ENCODE assay signal across 9 mouse cellular contexts in the genomic region with DNA sequence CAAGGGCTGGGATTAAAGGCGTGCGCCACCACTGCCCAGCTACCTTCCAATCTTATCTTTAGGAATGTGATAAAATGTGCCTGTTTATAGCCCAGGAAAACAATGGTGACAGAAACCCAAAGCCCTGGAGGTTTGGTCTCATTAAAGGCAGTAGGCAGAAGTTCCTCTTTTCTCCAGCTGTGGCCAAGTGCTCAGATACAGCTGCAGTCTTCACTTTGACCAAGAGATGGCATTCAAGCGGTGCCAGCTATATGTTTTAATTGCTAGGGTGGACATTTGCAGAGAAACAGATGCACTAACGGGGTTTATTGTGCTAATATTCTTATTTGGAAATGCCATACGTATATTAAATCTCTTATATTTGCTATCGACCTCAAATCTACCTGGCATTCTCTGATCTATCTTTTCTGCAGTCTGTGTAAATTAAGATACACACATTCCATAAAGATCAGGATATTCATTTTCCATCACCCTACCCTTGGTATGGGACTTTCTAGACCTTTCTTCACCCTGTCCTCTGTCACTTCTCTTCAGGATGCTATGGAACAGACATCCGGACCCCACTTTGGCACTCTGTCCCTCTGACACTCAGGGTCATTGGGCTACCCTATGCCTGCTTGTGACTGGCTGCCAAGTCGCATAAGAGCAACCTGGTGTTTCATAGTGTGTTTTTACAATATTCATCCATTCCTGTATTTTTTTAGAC. TPM values are rescaled to one million over a fixed set of nuclear protein-coding genes. Genes with fewer than 3 reads are reported as not detected.
A peak's percentile ranks its signal among the peaks of the same experiment; 100 is the strongest.
DNase-seq lines count a peak whose midpoint lies in the region; ATAC-seq and TF ChIP-seq lines count a peak whose summit lies in the region.
"Had no signal": no experiment of that assay in that cellular context is flagged by ENCODE, and none has a peak within 500 bp of the region (broad histone marks: within the 10 kb centered on the region; RNA-seq: fewer than 3 reads in every experiment).

No protein-coding gene starts in this region.

- H3K9ac ChIP-seq in hindbrain, embryonic 14.5 days: no peak overlapping the region
- no peak overlapping the region for H3K9ac ChIP-seq in forebrain, embryonic 11.5 days (ENCODE audit: low read length)

- no peak for TF ChIP-seq CTCF in G1E (IDR thresholded peaks at IDR 0.05; ENCODE audit: low read depth, low read length)

- H3K4me2 ChIP-seq in hindbrain, embryonic 14.5 days (replicated peaks): no peak overlapping the region
- no peak overlapping the region for H3K4me2 ChIP-seq in forebrain, embryonic 11.5 days (ENCODE audit: low read depth, low read length, severe bottlenecking)

- DNase-seq in hindbrain, embryonic 14.5 days (ENCODE audit: low spot score): peak; percentile 41
- no peak for DNase-seq in hindbrain, embryonic 10.5 days (ENCODE audit: low spot score)
- DNase-seq in G1E (ENCODE audit: low spot score): peak; percentile 8
- DNase-seq in embryonic facial prominence, embryonic 10.5 days (ENCODE audit: low spot score): peak; percentile 8
- DNase-seq in adrenal gland, postnatal 14 days: no peak
- DNase-seq in T-cell, adult 2 months (ENCODE audit: low spot score): no peak
- DNase-seq in forebrain, embryonic 11.5 days (ENCODE audit: low spot score): no peak

- H3K4me3 ChIP-seq in hindbrain, embryonic 14.5 days (replicated peaks; ENCODE audit: low read length): no peak overlapping the region
- no peak overlapping the region for H3K4me3 ChIP-seq in hindbrain, embryonic 10.5 days
- no peak overlapping the region for H3K4me3 ChIP-seq in G1E (ENCODE audit: low read depth, low read length)
- H3K4me3 ChIP-seq in embryonic facial prominence, embryonic 10.5 days: no peak overlapping the region
- H3K4me3 ChIP-seq in forebrain, embryonic 11.5 days (ENCODE audit: low read depth, low read length): no peak overlapping the region

- H3K27me3 ChIP-seq in hindbrain, embryonic 14.5 days (ENCODE audit: control insufficient read depth, insufficient read depth, low read length): no peaks in the 10 kb centered on the region
- H3K27me3 ChIP-seq in hindbrain, embryonic 10.5 days (ENCODE audit: insufficient read depth, poor library complexity, severe bottlenecking): no peaks in the 10 kb centered on the region
- no peaks in the 10 kb centered on the region for H3K27me3 ChIP-seq in G1E (ENCODE audit: insufficient read depth, low read length)
- H3K27me3 ChIP-seq in embryonic facial prominence, embryonic 10.5 days (replicated peaks; ENCODE audit: low read depth, poor library complexity, severe bottlenecking): no peaks in the 10 kb centered on the region; the same call in 1 of the 2 replicates
- no peaks in the 10 kb centered on the region for H3K27me3 ChIP-seq in forebrain, embryonic 11.5 days (ENCODE audit: control insufficient read depth, insufficient read depth, low read length)

- H3K27ac ChIP-seq in hindbrain, embryonic 14.5 days: no peak overlapping the region
- H3K27ac ChIP-seq in hindbrain, embryonic 10.5 days: no peak overlapping the region
- H3K27ac ChIP-seq in embryonic facial prominence, embryonic 10.5 days (replicated peaks): no peak overlapping the region
- H3K27ac ChIP-seq in forebrain, embryonic 11.5 days (ENCODE audit: low read depth, low read length): no peak overlapping the region

- 60% methylated on average over 8 of the region's 8 CpGs for WGBS in hindbrain, embryonic 14.5 days
- 64% methylated on average over 8 of the region's 8 CpGs for WGBS in hindbrain, embryonic 10.5 days
- 57% methylated on average over 8 of the region's 8 CpGs for WGBS in embryonic facial prominence, embryonic 10.5 days
- WGBS in forebrain, embryonic 11.5 days: 61% methylated on average over 8 of the region's 8 CpGs

- no peak for ATAC-seq in hindbrain, embryonic 14.5 days (ENCODE audit: low FRiP score)
- ATAC-seq in G1E (ENCODE audit: extremely low read depth, insufficient number of reproducible peaks, low FRiP score, poor library complexity, severe bottlenecking): peak; percentile 68
- peak; percentile 51; the same call in 1 of the 2 replicates for ATAC-seq in megakaryocyte, adult 5-6 weeks (ENCODE audit: poor library complexity, severe bottlenecking)
- no peak for ATAC-seq in forebrain, embryonic 11.5 days (replicated peaks; ENCODE audit: low FRiP score)

- H3K4me1 ChIP-seq in hindbrain, embryonic 14.5 days (replicated peaks; ENCODE audit: control insufficient read depth, insufficient read depth, low read length): no peaks in the 10 kb centered on the region
- no peaks in the 10 kb centered on the region for H3K4me1 ChIP-seq in hindbrain, embryonic 10.5 days (replicated peaks)
- 0 out of 2 replicates have a peak, but pooled peaks cover 2% of the 10 kb centered on the region for H3K4me1 ChIP-seq in G1E (ENCODE audit: insufficient read depth, low read depth, low read length)
- H3K4me1 ChIP-seq in embryonic facial prominence, embryonic 10.5 days: no peaks in the 10 kb centered on the region
- H3K4me1 ChIP-seq in forebrain, embryonic 11.5 days (replicated peaks; ENCODE audit: control insufficient read depth, insufficient read depth, low read length): no peaks in the 10 kb centered on the region

- H3K9me3 ChIP-seq in hindbrain, embryonic 14.5 days (ENCODE audit: control insufficient read depth, low read length): no peaks in the 10 kb centered on the region
- no peaks in the 10 kb centered on the region for H3K9me3 ChIP-seq in hindbrain, embryonic 10.5 days
- H3K9me3 ChIP-seq in G1E (replicated peaks): no peaks in the 10 kb centered on the region
- no peaks in the 10 kb centered on the region for H3K9me3 ChIP-seq in embryonic facial prominence, embryonic 10.5 days
- H3K9me3 ChIP-seq in forebrain, embryonic 11.5 days (ENCODE audit: control insufficient read depth, low read length): no peaks in the 10 kb centered on the region

- no peaks in the 10 kb centered on the region for H3K36me3 ChIP-seq in hindbrain, embryonic 14.5 days (replicated peaks; ENCODE audit: control insufficient read depth, insufficient read depth)
- H3K36me3 ChIP-seq in hindbrain, embryonic 10.5 days: no peaks in the 10 kb centered on the region
- H3K36me3 ChIP-seq in G1E (replicated peaks): no peaks in the 10 kb centered on the region
- no peaks in the 10 kb centered on the region for H3K36me3 ChIP-seq in embryonic facial prominence, embryonic 10.5 days (replicated peaks)
- no peaks in the 10 kb centered on the region for H3K36me3 ChIP-seq in forebrain, embryonic 11.5 days (ENCODE audit: control insufficient read depth, insufficient read depth, low read length)

RNA-seq across cellular contexts. Expression of a gene that starts 11.6 kb away (rescaled TPM):
- 140 TPM in 2 replicates for polyA plus RNA-seq in hindbrain, embryonic 14.5 days (2014; fragmentation: Nextera tagmentation; extraction: Ambion mirVana)
- 86.0 and 97.4 TPM in 2 replicates for polyA plus RNA-seq in hindbrain, embryonic 10.5 days (2016; fragmentation: Nextera tagmentation; extraction: Ambion mirVana)
- total RNA-seq in G1E (2014; fragmentation: Nextera tagmentation): 1.3 TPM in 1 of 2 replicates, not detected in the other
- total RNA-seq in G1E (2017): 31.7 and 47.9 TPM in 2 replicates
- polyA plus RNA-seq in G1E (2012): 15.0 and 16.7 TPM in 2 replicates
- polyA plus RNA-seq in embryonic facial prominence, embryonic 10.5 days (2016; fragmentation: Nextera tagmentation; extraction: Ambion mirVana): 96.6 and 96.9 TPM in 2 replicates
- total RNA-seq in megakaryocyte, adult 5-6 weeks (2015): 0.58 and 0.62 TPM in 2 replicates
- total RNA-seq in megakaryocyte, adult 5-6 weeks (2017): 2.0 and 2.1 TPM in 2 replicates
- 13.8 and 14.8 TPM in 2 replicates for total RNA-seq in adrenal gland, postnatal 14 days (2021)
- polyA plus RNA-seq in forebrain, embryonic 11.5 days (2014; fragmentation: Nextera tagmentation; extraction: Ambion mirVana): 117 and 126 TPM in 2 replicates
- total RNA-seq: monocyte, adult 5-6 weeks had no signal

RNA-seq across cellular contexts. Expression of a gene that starts 42.1 kb away (rescaled TPM):
- polyA plus RNA-seq in hindbrain, embryonic 14.5 days (2014; fragmentation: Nextera tagmentation; extraction: Ambion mirVana): not detected in 2 replicates
- not detected in 2 replicates for polyA plus RNA-seq in hindbrain, embryonic 10.5 days (2016; fragmentation: Nextera tagmentation; extraction: Ambion mirVana)
- total RNA-seq in G1E (2014; fragmentation: Nextera tagmentation) (0.87 and 1.1 TPM in 2 replicates), G1E (2017) (0.05 and 0.23 TPM in 2 replicates)
- 0.09 TPM in 1 of 2 replicates, not detected in the other for polyA plus RNA-seq in G1E (2012)
- not detected in 2 replicates for polyA plus RNA-seq in embryonic facial prominence, embryonic 10.5 days (2016; fragmentation: Nextera tagmentation; extraction: Ambion mirVana)
- not detected in 2 replicates for total RNA-seq in megakaryocyte, adult 5-6 weeks (2015)
- total RNA-seq in megakaryocyte, adult 5-6 weeks (2017): not detected in 2 replicates
- total RNA-seq in adrenal gland, postnatal 14 days (2021): not detected in 2 replicates
- not detected in 2 replicates for polyA plus RNA-seq in forebrain, embryonic 11.5 days (2014; fragmentation: Nextera tagmentation; extraction: Ambion mirVana)
- total RNA-seq: monocyte, adult 5-6 weeks had no signal

RNA-seq across cellular contexts. Expression of a gene that starts 45.0 kb away (rescaled TPM):
- 129 and 130 TPM in 2 replicates for polyA plus RNA-seq in hindbrain, embryonic 14.5 days (2014; fragmentation: Nextera tagmentation; extraction: Ambion mirVana)
- polyA plus RNA-seq in hindbrain, embryonic 10.5 days (2016; fragmentation: Nextera tagmentation; extraction: Ambion mirVana): 167 and 188 TPM in 2 replicates
- total RNA-seq in G1E (2014; fragmentation: Nextera tagmentation): 32.4 and 46.2 TPM in 2 replicates
- 106 and 120 TPM in 2 replicates for total RNA-seq in G1E (2017)
- 6.4 and 12.4 TPM in 2 replicates for polyA plus RNA-seq in G1E (2012)
- polyA plus RNA-seq in embryonic facial prominence, embryonic 10.5 days (2016; fragmentation: Nextera tagmentation; extraction: Ambion mirVana): 209 and 213 TPM in 2 replicates
- total RNA-seq in megakaryocyte, adult 5-6 weeks (2015): 20.6 and 26.5 TPM in 2 replicates
- total RNA-seq in megakaryocyte, adult 5-6 weeks (2017): 34.4 and 39.0 TPM in 2 replicates
- 53.7 and 57.7 TPM in 2 replicates for total RNA-seq in adrenal gland, postnatal 14 days (2021)
- polyA plus RNA-seq in forebrain, embryonic 11.5 days (2014; fragmentation: Nextera tagmentation; extraction: Ambion mirVana): 149 and 163 TPM in 2 replicates

RNA-seq across cellular contexts. Expression of a gene that starts 59.2 kb away (rescaled TPM):
- polyA plus RNA-seq in hindbrain, embryonic 14.5 days (2014; fragmentation: Nextera tagmentation; extraction: Ambion mirVana): 553 and 572 TPM in 2 replicates
- polyA plus RNA-seq in hindbrain, embryonic 10.5 days (2016; fragmentation: Nextera tagmentation; extraction: Ambion mirVana): 275 and 315 TPM in 2 replicates
- total RNA-seq in G1E (2014; fragmentation: Nextera tagmentation): not detected in 2 replicates
- not detected in 2 replicates for total RNA-seq in G1E (2017)
- polyA plus RNA-seq in G1E (2012): 0.10 and 0.15 TPM in 2 replicates
- polyA plus RNA-seq in embryonic facial prominence, embryonic 10.5 days (2016; fragmentation: Nextera tagmentation; extraction: Ambion mirVana): 249 and 257 TPM in 2 replicates
- not detected in 2 replicates for total RNA-seq in megakaryocyte, adult 5-6 weeks (2015)
- total RNA-seq in megakaryocyte, adult 5-6 weeks (2017): 0.65 TPM in 1 of 2 replicates, not detected in the other
- 28.4 and 33.0 TPM in 2 replicates for total RNA-seq in adrenal gland, postnatal 14 days (2021)
- 302 and 303 TPM in 2 replicates for polyA plus RNA-seq in forebrain, embryonic 11.5 days (2014; fragmentation: Nextera tagmentation; extraction: Ambion mirVana)
- total RNA-seq: monocyte, adult 5-6 weeks had no signal

Comparison
In these comparisons a context has a peak if more than half of its experiments do, and no peak if none do; other contexts are left out.
1. DNase-seq: peak in hindbrain, embryonic 14.5 days (single experiment), G1E (single experiment) and embryonic facial prominence, embryonic 10.5 days (single experiment); none in hindbrain, embryonic 10.5 days (single experiment), adrenal gland, postnatal 14 days (single experiment), T-cell, adult 2 months (single experiment) and forebrain, embryonic 11.5 days (single experiment).
2. ATAC-seq: peak in G1E (single experiment) and megakaryocyte, adult 5-6 weeks (single experiment); none in hindbrain, embryonic 14.5 days (single experiment) and forebrain, embryonic 11.5 days (single experiment).